Mouse (Mus musculus) liver, postnatal 0 days (tissue): Measurements from ENCODE around the gene Sh3gl2. TPM values are rescaled to one million over a fixed set of nuclear protein-coding genes. Genes with fewer than 3 reads are reported as not detected.

Experiments used
- ATAC-seq: fragments of 200-750 bp; cut with Nextera tagmentation; 2 replicates; pipeline ENCODE4 v1.8.0; 2017; ENCODE audit warnings: mild to moderate bottlenecking, moderate library complexity
- DNase-seq: peaks from one replicate; pipeline ENCODE4 v3.0.0-alpha.2; 2016
- H3K27ac ChIP-seq: fragments of 300-500 bp; sonication (generic); 2 replicates; pipeline ENCODE4 v1.5.1; 2014; ENCODE audit warnings: antibody characterized with exemption, moderate library complexity, mild to moderate bottlenecking, low read depth
- H3K27me3 ChIP-seq: fragments of 300-500 bp; sonication (generic); 2 replicates; pipeline ENCODE4 v1.6.1; 2014; ENCODE audit warnings: low read length, control low read depth, mixed read lengths; ENCODE audit not compliant: insufficient read depth
- H3K36me3 ChIP-seq: fragments of 300-500 bp; sonication (generic); replicated peaks from 2 replicates; pipeline ENCODE4 v1.6.1; 2014; ENCODE audit warnings: mild to moderate bottlenecking, control low read depth, low read length, moderate library complexity, mixed read lengths; ENCODE audit not compliant: insufficient read depth
- H3K4me1 ChIP-seq: fragments of 300-500 bp; sonication (generic); 2 replicates; pipeline ENCODE4 v1.6.1; 2014; ENCODE audit warnings: antibody characterized with exemption, mild to moderate bottlenecking, control low read depth; ENCODE audit not compliant: insufficient read depth
- H3K4me2 ChIP-seq: fragments of 300-500 bp; sonication (generic); 2 replicates; pipeline ENCODE4 v1.6.1; 2014; ENCODE audit warnings: low read depth, mild to moderate bottlenecking, low read length, moderate library complexity, mixed read lengths
- H3K4me3 ChIP-seq: fragments of 300-500 bp; sonication (generic); 2 replicates; pipeline ENCODE4 v1.5.1; 2014; ENCODE audit warnings: low read depth, low read length
- H3K9ac ChIP-seq: fragments of 300-500 bp; sonication (generic); replicated peaks from 2 replicates; pipeline ENCODE4 v1.6.1; 2014; ENCODE audit warnings: mild to moderate bottlenecking, moderate library complexity
- H3K9me3 ChIP-seq: fragments of 300-500 bp; sonication (generic); 2 replicates; pipeline ENCODE4 v1.6.1; 2016; ENCODE audit warnings: mild to moderate bottlenecking, control low read depth, low read length, mixed read lengths
- CTCF ChIP-seq: sonication (generic); IDR thresholded peaks from 2 replicates; pipeline ENCODE4 v1.5.1; 2016; ENCODE audit warnings: antibody characterized with exemption, low read depth
- EP300 ChIP-seq: IDR thresholded peaks from 2 replicates; pipeline ENCODE4 v1.6.1; 2016; ENCODE audit warnings: antibody characterized with exemption, low read depth, mild to moderate bottlenecking
- WGBS: fragments of 180-500 bp; shearing (Covaris S2); extraction: QIAGEN DNeasy Blood & Tissue Kit; methylation state at CpG from one replicate; pipeline ENCODE4 v1.1.7; 2014; ENCODE audit not compliant: insufficient replicate concordance; 5-methylcytosine and 5-hydroxymethylcytosine counted together
- polyA plus RNA-seq: library from polyadenylated mRNA; unstranded; fragments of >200 nt; fragmentation: Nextera tagmentation; extraction: Ambion mirVana; gene quantifications from 2 replicates; pipeline ENCODE4 v1.2.1, GENCODE M21; 2015

Gene Sh3gl2
- polyA plus RNA-seq, 1 experiment from 2014 or later, result not detected

DNA sequence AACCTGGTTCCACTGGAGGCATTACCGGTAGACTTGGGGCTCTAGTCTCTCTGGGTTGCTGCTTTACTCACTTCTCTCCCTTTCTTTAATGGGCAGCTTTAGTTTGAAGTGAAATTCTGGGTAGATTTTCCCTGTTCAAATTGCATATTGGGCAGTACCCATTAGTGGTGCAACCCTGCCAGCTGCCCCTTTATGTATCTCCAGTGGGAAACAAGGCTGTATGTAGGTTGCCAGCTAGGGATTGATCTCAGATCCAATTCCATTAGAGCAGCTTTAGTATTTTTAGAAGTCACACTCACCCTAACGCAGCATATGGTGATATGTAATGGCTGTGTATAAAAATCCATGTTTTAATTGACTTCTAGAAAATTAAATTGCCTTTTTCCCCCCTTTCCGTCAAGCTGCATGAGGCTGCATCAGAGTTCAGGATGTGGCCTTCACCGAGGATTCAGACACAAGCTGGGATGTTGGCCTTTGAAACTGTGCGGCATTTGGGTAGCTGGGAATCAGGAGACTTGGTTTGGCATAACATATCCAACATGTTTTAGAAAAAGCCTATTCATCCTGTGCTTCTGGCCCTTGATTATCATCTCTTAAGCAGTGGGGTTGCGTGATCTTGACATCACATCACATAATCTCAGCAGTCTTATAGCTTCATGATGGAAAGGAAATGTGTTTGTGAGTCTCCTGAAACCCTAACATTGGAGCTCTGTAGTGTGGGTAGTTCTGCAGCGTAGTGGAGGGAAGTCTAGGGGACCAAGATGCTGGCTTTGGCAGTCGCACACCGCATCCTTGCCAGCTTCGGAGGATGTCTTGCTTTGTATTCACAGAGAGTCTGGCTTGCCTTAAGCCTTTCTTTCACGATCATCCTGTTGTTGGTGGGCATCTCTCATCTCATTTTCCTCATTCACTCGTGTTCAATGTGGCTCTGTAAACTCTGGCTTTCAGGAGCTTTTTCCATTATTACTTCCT lies 56.0 kb downstream of the Sh3gl2 start:
- Histone ChIP-seq H3K4me1 (no peaks in the 10 kb centered on the region), H3K9ac (no peak overlapping the region), H3K27ac (no peak overlapping the region), H3K4me2 (no peak overlapping the region), H3K36me3 (no peaks in the 10 kb centered on the region), H3K9me3 (no peaks in the 10 kb centered on the region), H3K27me3 (no peaks in the 10 kb centered on the region), H3K4me3 (no peak overlapping the region)
- WGBS, result 78% methylated on average over 12 of the region's 12 CpGs
- DNase-seq (no peak), ATAC-seq (no peak)
- no peak for TF ChIP-seq CTCF
- no peak for TF ChIP-seq EP300

GRCm38 (mm10) chr4:85262146-85262545 lies 57.2 kb downstream of the Sh3gl2 start:
- Histone ChIP-seq H3K27ac (no peak overlapping the region), H3K4me3 (no peak overlapping the region), H3K4me2 (no peak overlapping the region), H3K36me3 (no peaks in the 10 kb centered on the region), H3K4me1 (no peaks in the 10 kb centered on the region), H3K9ac (no peak overlapping the region), H3K9me3 (no peaks in the 10 kb centered on the region), H3K27me3 (no peaks in the 10 kb centered on the region)
- 69% methylated on average over 6 of the region's 6 CpGs for whole genome bisulfite sequencing
- ATAC-seq (no peak), DNase-seq (no peak)
- TF ChIP-seq CTCF (no peak), EP300 (no peak)

DNA sequence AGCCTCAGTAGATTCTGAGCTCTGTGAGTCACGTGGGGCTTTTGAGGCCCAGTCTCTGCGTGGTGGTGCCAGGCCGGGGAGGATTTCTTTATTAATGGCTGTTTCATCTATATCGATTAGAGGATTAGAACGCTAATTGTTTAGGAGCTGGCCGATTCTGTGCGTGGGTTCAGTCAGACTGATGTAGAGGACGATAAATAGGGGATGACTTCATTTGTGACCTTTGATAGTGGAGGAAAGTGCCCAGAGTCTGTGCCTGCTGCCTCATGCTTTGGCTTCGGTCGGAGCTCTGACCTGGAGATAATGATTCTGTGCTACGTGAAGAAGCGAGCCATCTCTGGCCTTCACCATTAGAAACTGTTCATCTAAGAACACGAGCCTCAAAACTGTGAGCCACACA lies 57.7 kb downstream of the Sh3gl2 start:
- DNase-seq, result no peak
- no peak for ATAC-seq
- Histone ChIP-seq H3K4me2 (no peak overlapping the region), H3K27ac (no peak overlapping the region), H3K4me3 (no peak overlapping the region), H3K27me3 (no peaks in the 10 kb centered on the region), H3K36me3 (no peaks in the 10 kb centered on the region), H3K9ac (no peak overlapping the region), H3K9me3 (no peaks in the 10 kb centered on the region), H3K4me1 (no peaks in the 10 kb centered on the region)
- TF ChIP-seq CTCF, result no peak
- TF ChIP-seq EP300, result no peak
- 76% methylated on average over 13 of the region's 13 CpGs for WGBS

DNA sequence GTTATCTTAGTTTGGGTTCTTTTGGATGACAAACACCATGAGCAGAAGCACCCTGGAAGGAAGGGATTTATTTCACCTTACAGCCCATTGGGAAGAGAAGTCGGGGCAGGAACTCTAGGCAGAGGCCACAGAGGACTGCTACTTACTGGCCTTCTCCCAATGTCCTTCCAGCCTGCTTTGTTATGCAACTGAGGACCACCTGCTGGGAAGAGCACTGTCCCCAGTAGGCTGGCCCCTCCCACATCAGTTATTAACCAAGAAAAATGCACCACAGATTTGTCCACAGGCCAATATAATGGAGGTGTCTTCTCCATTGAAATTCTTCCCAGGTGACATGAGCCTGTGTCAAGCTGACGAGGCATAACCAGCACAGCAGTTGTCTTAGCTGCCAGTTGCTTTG lies 62.5 kb downstream of the Sh3gl2 start:
- no peak overlapping the region for H3K27ac ChIP-seq
- no peaks in the 10 kb centered on the region for H3K4me1 ChIP-seq
- TF ChIP-seq CTCF (no peak), EP300 (no peak)
- H3K9ac ChIP-seq, result no peak overlapping the region
- no peaks in the 10 kb centered on the region for H3K27me3 ChIP-seq
- H3K4me3 ChIP-seq, result no peak overlapping the region
- ATAC-seq (no peak), DNase-seq (no peak)
- no peaks in the 10 kb centered on the region for H3K36me3 ChIP-seq
- 55% methylated on average over 2 of the region's 2 CpGs for WGBS
- no peak overlapping the region for H3K4me2 ChIP-seq
- H3K9me3 ChIP-seq, result no peaks in the 10 kb centered on the region

- H3K36me3 ChIP-seq, result no peaks in the 10 kb centered on the region
- no peak overlapping the region for H3K27ac ChIP-seq
- no peak overlapping the region for H3K4me3 ChIP-seq
- ATAC-seq, result no peak
- H3K9ac ChIP-seq, result no peak overlapping the region
- H3K4me2 ChIP-seq, result no peak overlapping the region
- no peak for TF ChIP-seq CTCF
- no peak for TF ChIP-seq EP300
- DNase-seq, result no peak
- no peaks in the 10 kb centered on the region for H3K4me1 ChIP-seq
- WGBS, result 70% methylated on average over 4 of the region's 4 CpGs
- H3K27me3 ChIP-seq, result no peaks in the 10 kb centered on the region
- no peaks in the 10 kb centered on the region for H3K9me3 ChIP-seq
These were observed 68.0 kb downstream of the Sh3gl2 start for GRCm38 (mm10) chr4:85272877-85273276.

GRCm38 (mm10) chr4:85273452-85273851 lies 68.5 kb downstream of the Sh3gl2 start:
- Histone ChIP-seq H3K4me1 (no peaks in the 10 kb centered on the region), H3K9ac (no peak overlapping the region), H3K27me3 (no peaks in the 10 kb centered on the region), H3K4me2 (no peak overlapping the region), H3K27ac (no peak overlapping the region), H3K9me3 (no peaks in the 10 kb centered on the region), H3K36me3 (no peaks in the 10 kb centered on the region), H3K4me3 (no peak overlapping the region)
- TF ChIP-seq CTCF, result no peak
- no peak for TF ChIP-seq EP300
- ATAC-seq (no peak), DNase-seq (no peak)
- WGBS, result 59% methylated on average over 3 of the region's 3 CpGs
